Mouse (Mus musculus) limb, embryonic 14.5 days (tissue): Measurements from ENCODE around the gene Myo5c. TPM values are rescaled to one million over a fixed set of nuclear protein-coding genes. Genes with fewer than 3 reads are reported as not detected.

Source experiments
- ATAC-seq: fragments of 200-750 bp; cut with Nextera tagmentation; 2 replicates; pipeline ENCODE4 v1.8.0; 2017; ENCODE audit warnings: low read depth, moderate number of reproducible peaks, moderate TSS enrichment; ENCODE audit not compliant: low FRiP score
- DNase-seq: peaks from one replicate; pipeline ENCODE4 v3.0.0-alpha.2; 2015; ENCODE audit warnings: low spot score
- H3K27ac ChIP-seq: fragments of 300-500 bp; sonication (generic); replicated peaks from 2 replicates; pipeline ENCODE4 v1.5.1; 2014; ENCODE audit warnings: low read depth, mild to moderate bottlenecking, low read length, moderate library complexity, mixed read lengths
- H3K27me3 ChIP-seq: fragments of 300-500 bp; sonication (generic); 2 replicates; pipeline ENCODE4 v1.6.1; 2014; ENCODE audit warnings: low read length, mixed read lengths; ENCODE audit not compliant: control insufficient read depth, insufficient read depth
- H3K36me3 ChIP-seq: fragments of 300-500 bp; sonication (generic); 2 replicates; pipeline ENCODE4 v1.6.1; 2014; ENCODE audit warnings: mild to moderate bottlenecking, low read length, moderate library complexity, mixed read lengths; ENCODE audit not compliant: control insufficient read depth, insufficient read depth
- H3K4me1 ChIP-seq: fragments of 300-500 bp; sonication (generic); 2 replicates; pipeline ENCODE4 v1.6.1; 2014; ENCODE audit warnings: antibody characterized with exemption, low read length, mixed read lengths; ENCODE audit not compliant: control insufficient read depth, insufficient read depth
- H3K4me2 ChIP-seq: fragments of 300-500 bp; sonication (generic); replicated peaks from 2 replicates; pipeline ENCODE4 v1.6.1; 2014; ENCODE audit warnings: low read depth, mild to moderate bottlenecking, low read length, moderate library complexity; ENCODE audit not compliant: severe bottlenecking
- H3K4me3 ChIP-seq: fragments of 300-500 bp; sonication (generic); replicated peaks from 2 replicates; pipeline ENCODE4 v1.5.1; 2014; ENCODE audit warnings: low read length
- H3K9ac ChIP-seq: fragments of 300-500 bp; sonication (generic); 2 replicates; pipeline ENCODE4 v1.6.1; 2014; ENCODE audit warnings: mild to moderate bottlenecking, low read depth, low read length, moderate library complexity; ENCODE audit not compliant: severe bottlenecking
- H3K9me3 ChIP-seq: fragments of 300-500 bp; sonication (generic); 2 replicates; pipeline ENCODE4 v1.6.1; 2016; ENCODE audit warnings: low read length; ENCODE audit not compliant: control insufficient read depth
- POLR2A ChIP-seq: fragments of 200-500 bp; IDR thresholded peaks from 2 replicates; pipeline ENCODE4 v1.8.0; 2012; ENCODE audit warnings: inconsistent platforms, mild to moderate bottlenecking, moderate library complexity, borderline replicate concordance; ENCODE audit not compliant: insufficient read depth, insufficient read length; ENCODE audit errors: extremely low read depth
- WGBS: fragments of 180-500 bp; shearing (Covaris S2); extraction: QIAGEN DNeasy Blood & Tissue Kit; methylation state at CpG from one replicate; pipeline ENCODE4 v1.1.7; 2014; 5-methylcytosine and 5-hydroxymethylcytosine counted together
- polyA plus RNA-seq, 2 experiments: library from polyadenylated mRNA; depleted of rRNA in 1 of 2; stranded (reverse) in 1 of 2; unstranded in 1 of 2; fragments of >200 nt; fragmentation: Nextera tagmentation in 1 of 2; extraction: Ambion mirVana in 1 of 2; gene quantifications; 2 replicates each; pipeline versions ENCODE4 v1.2.1 to v1.2.3; 2012 to 2014

Gene Myo5c
- polyA plus RNA-seq, 2 experiments: 0.15 to 0.52 TPM

GRCm38 (mm10) chr9:75348641-75349040 lies 116.8 kb downstream of the Myo5c start:
- no peak for ATAC-seq
- H3K4me3 ChIP-seq: no peak overlapping the region
- H3K27me3 ChIP-seq: no peaks in the 10 kb centered on the region
- peaks cover 6% of the 10 kb centered on the region; the same call in 1 of the 2 replicates for H3K36me3 ChIP-seq
- H3K4me1 ChIP-seq: no peaks in the 10 kb centered on the region
- H3K4me2 ChIP-seq: no peak overlapping the region
- no peak overlapping the region for H3K27ac ChIP-seq
- no peaks in the 10 kb centered on the region for H3K9me3 ChIP-seq
- TF ChIP-seq POLR2A: no peak
- DNase-seq: no peak
- WGBS: 46% methylated on average over 3 of the region's 3 CpGs
- no peak overlapping the region for H3K9ac ChIP-seq

- ATAC-seq: no peak
- WGBS: 70% methylated on average over 8 of the region's 8 CpGs
- no peak overlapping the region for H3K27ac ChIP-seq
These were observed 121.3 kb downstream of the Myo5c start for GRCm38 (mm10) chr9:75353094-75353493.

More at GRCm38 (mm10) chr9:75353094-75353493, 121.3 kb downstream of the Myo5c start:
- Histone ChIP-seq H3K36me3 (no peaks in the 10 kb centered on the region), H3K4me1 (no peaks in the 10 kb centered on the region), H3K4me2 (no peak overlapping the region), H3K27me3 (no peaks in the 10 kb centered on the region), H3K9ac (no peak overlapping the region), H3K9me3 (no peaks in the 10 kb centered on the region), H3K4me3 (no peak overlapping the region)
- no peak for TF ChIP-seq POLR2A
- no peak for DNase-seq

Other genes starting within 250 kb of the Myo5c start
- 64.5 and 73.2 TPM in 2 replicates for gene Arpp19, start 194.4 kb upstream of the Myo5c start, polyA plus RNA-seq (2012; rRNA removed)
- 280 and 290 TPM in 2 replicates for gene Arpp19, start 194.4 kb upstream of the Myo5c start, polyA plus RNA-seq (2014; fragmentation: Nextera tagmentation; extraction: Ambion mirVana)
- 23.6 and 28.0 TPM in 2 replicates for gene Myo5a, start 161.0 kb upstream of the Myo5c start, polyA plus RNA-seq (2012; rRNA removed)
- gene Myo5a, start 161.0 kb upstream of the Myo5c start, polyA plus RNA-seq (2014; fragmentation: Nextera tagmentation; extraction: Ambion mirVana): 20.0 and 26.3 TPM in 2 replicates
- 26.9 and 27.9 TPM in 2 replicates for gene Gnb5, start 74.3 kb downstream of the Myo5c start, polyA plus RNA-seq (2012; rRNA removed)
- gene Gnb5, start 74.3 kb downstream of the Myo5c start, polyA plus RNA-seq (2014; fragmentation: Nextera tagmentation; extraction: Ambion mirVana): 28.0 and 28.5 TPM in 2 replicates
- gene Bcl2l10, start 115.7 kb downstream of the Myo5c start, polyA plus RNA-seq (2012; rRNA removed): not detected in 2 replicates
- not detected in 2 replicates for gene Bcl2l10, start 115.7 kb downstream of the Myo5c start, polyA plus RNA-seq (2014; fragmentation: Nextera tagmentation; extraction: Ambion mirVana)
- gene Mapk6, start 178.0 kb downstream of the Myo5c start, polyA plus RNA-seq (2012; rRNA removed): 37.5 and 38.8 TPM in 2 replicates
- 57.0 and 71.3 TPM in 2 replicates for gene Mapk6, start 178.0 kb downstream of the Myo5c start, polyA plus RNA-seq (2014; fragmentation: Nextera tagmentation; extraction: Ambion mirVana)
- 11.9 and 21.9 TPM in 2 replicates for gene Leo1, start 209.5 kb downstream of the Myo5c start, polyA plus RNA-seq (2012; rRNA removed)
- 33.5 and 34.8 TPM in 2 replicates for gene Leo1, start 209.5 kb downstream of the Myo5c start, polyA plus RNA-seq (2014; fragmentation: Nextera tagmentation; extraction: Ambion mirVana)